Mouse (Mus musculus) thymus, adult 2 months (tissue): ENCODE measurements around the gene Hoxc4. TPM values are rescaled to one million over a fixed set of nuclear protein-coding genes. Genes with fewer than 3 reads are reported as not detected.

Experiments
- DNase-seq: peaks from one replicate; pipeline ENCODE4 v3.0.0; 2021
- H3K27ac ChIP-seq: fragments of 200-500 bp; 2 replicates; pipeline ENCODE4 v1.5.1; 2012; ENCODE audit warnings: low read length, control low read depth; ENCODE audit not compliant: control insufficient read depth, insufficient read depth
- H3K27me3 ChIP-seq: fragments of 200-500 bp; 2 replicates; pipeline ENCODE4 v1.6.1; 2012; ENCODE audit warnings: mild to moderate bottlenecking, low read length, moderate library complexity, mixed read lengths; ENCODE audit not compliant: control insufficient read depth, insufficient read depth
- H3K36me3 ChIP-seq: fragments of 200-500 bp; 2 replicates; pipeline ENCODE4 v1.6.1; 2012; ENCODE audit warnings: mild to moderate bottlenecking, low read length, moderate library complexity; ENCODE audit not compliant: control insufficient read depth, insufficient read depth
- H3K4me1 ChIP-seq: fragments of 200-500 bp; replicated peaks from 2 replicates; pipeline ENCODE4 v1.6.1; 2012; ENCODE audit warnings: low read length; ENCODE audit not compliant: control insufficient read depth, insufficient read depth
- H3K4me3 ChIP-seq: fragments of 200-500 bp; 2 replicates; pipeline ENCODE4 v1.5.1; 2012; ENCODE audit warnings: mild to moderate bottlenecking, low read length, control low read depth, moderate library complexity; ENCODE audit not compliant: control insufficient read depth, insufficient read depth
- CTCF ChIP-seq: fragments of 200-500 bp; IDR thresholded peaks from 2 replicates; pipeline ENCODE4 v1.5.1; 2012; ENCODE audit warnings: mild to moderate bottlenecking, control low read depth, low read length, moderate library complexity, borderline replicate concordance; ENCODE audit not compliant: control insufficient read depth, poor library complexity, insufficient read depth; ENCODE audit errors: extremely low read depth
- POLR2A ChIP-seq: fragments of 200-500 bp; IDR thresholded peaks from 2 replicates; pipeline ENCODE4 v1.6.1; 2012; ENCODE audit warnings: mild to moderate bottlenecking, low read length, control low read depth, moderate library complexity; ENCODE audit not compliant: control insufficient read depth, poor library complexity, insufficient read depth; ENCODE audit errors: extremely low read depth
- WGBS: fragments of 180-500 bp; shearing (Covaris S2); methylation state at CpG from one replicate; pipeline ENCODE4 v1.1.7; 2018; 5-methylcytosine and 5-hydroxymethylcytosine counted together
- polyA plus RNA-seq: library from polyadenylated mRNA; depleted of rRNA; stranded (reverse); fragments of >200 nt; gene quantifications from 2 replicates; pipeline ENCODE4 v1.2.3, GENCODE M21; 2012; rRNA removed

Hoxc4 gene
- 0.19 and 0.22 TPM in 2 replicates for polyA plus RNA-seq

DNA sequence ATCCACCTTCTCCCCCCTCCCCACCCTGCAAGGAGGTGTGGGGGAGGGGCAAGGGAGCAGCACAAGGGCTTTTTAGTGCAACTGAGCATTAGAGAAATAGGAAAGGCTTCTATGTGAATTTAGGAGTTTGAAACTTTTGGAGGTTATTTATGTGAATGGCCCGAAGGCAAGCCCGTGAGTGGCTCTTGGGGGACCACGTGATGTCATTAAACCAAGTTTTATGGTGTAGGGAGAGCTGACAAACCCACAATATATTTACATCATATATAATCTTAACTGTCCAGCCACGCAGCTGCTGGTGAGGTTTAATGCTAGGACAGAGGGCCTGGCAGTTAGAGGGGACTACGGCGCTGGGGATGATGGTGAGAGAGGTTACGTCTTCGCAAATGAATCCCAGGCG, at the start of gene Hoxc4:
TSS of gene Hoxc4 (plus strand) at position 299 of the 400 bp plus-strand sequence.
- no peak within 1 kb of the TSS for H3K27ac ChIP-seq
- no peaks in the 10 kb centered on the region for H3K36me3 ChIP-seq
- 83% methylated on average over 9 of the region's 9 CpGs for WGBS
- H3K27me3 ChIP-seq = peaks cover 23% of the 10 kb centered on the region
- no peak for DNase-seq
- H3K4me1 ChIP-seq = no peaks in the 10 kb centered on the region
- no peak for TF ChIP-seq CTCF
- no peak within 1 kb of the TSS for H3K4me3 ChIP-seq

DNA sequence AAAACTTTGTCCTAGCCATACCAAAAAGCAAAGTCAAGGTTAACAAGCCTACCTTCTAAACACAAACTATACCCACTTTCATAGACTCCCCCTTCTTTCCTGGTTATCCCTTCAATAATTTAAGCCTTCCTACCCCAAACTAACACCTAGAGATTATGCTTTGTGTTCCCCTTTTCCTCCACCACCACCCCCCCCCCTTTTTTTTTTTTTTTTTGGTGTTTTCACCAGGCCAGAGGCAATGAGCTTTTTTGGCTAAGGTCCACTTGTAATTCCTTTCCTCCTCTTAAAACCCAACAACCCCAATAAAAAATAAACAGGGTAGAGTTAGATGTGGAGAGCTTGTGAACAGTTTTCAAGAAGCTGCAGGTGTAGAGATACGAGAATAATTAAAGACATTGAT, 49.4 kb upstream of the Hoxc4 start:
- H3K4me1 ChIP-seq = no peaks in the 10 kb centered on the region
- no peak for TF ChIP-seq CTCF
- no peak for TF ChIP-seq POLR2A
- 59% methylated on average over 1 of the region's 1 CpGs for WGBS
- H3K36me3 ChIP-seq = no peaks in the 10 kb centered on the region
- no peak overlapping the region for H3K27ac ChIP-seq
- H3K27me3 ChIP-seq = peaks cover 26% of the 10 kb centered on the region
- DNase-seq = no peak
- H3K4me3 ChIP-seq = no peak overlapping the region

DNA sequence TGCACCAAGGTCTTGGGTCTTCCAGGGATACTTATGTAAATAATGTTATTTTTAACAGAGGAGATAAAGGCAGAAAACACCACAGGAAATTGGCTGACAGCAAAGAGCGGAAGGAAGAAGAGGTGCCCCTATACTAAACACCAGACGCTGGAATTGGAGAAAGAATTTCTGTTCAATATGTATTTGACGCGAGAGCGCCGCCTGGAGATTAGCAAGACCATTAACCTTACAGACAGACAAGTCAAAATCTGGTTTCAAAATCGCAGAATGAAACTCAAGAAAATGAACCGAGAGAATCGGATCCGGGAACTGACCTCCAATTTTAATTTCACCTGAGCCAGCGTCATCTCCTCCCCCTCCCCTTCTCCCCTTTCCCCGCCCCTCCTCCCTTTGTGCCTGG, 48.0 kb upstream of the Hoxc4 start:
- H3K27me3 ChIP-seq = peaks cover 24% of the 10 kb centered on the region
- no peak for DNase-seq
- H3K27ac ChIP-seq = no peak overlapping the region
- no peaks in the 10 kb centered on the region for H3K36me3 ChIP-seq
- H3K4me1 ChIP-seq = no peaks in the 10 kb centered on the region
- WGBS = 3% methylated on average over 12 of the region's 12 CpGs
- TF ChIP-seq POLR2A = no peak
- TF ChIP-seq CTCF = no peak
- no peak overlapping the region for H3K4me3 ChIP-seq

DNA sequence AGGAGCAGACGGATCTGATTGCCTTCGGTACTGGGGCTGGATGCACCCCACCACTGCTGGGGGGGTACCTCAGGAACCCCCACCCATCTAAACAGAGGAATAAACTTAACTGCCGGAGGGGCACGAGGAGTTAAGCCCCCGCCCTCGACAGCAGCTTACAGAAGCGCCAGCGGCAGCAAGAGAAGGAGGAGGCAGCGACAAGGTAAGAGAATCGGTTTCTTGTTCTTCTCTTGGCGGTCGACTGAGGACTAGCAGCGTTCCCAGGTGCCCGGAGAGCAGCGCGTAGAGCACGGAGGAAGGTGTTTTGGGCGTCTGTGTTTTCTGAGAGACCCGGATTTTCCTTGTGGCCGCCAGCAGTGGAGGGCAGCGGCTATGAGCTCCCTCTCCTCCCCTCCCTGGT, 46.5 kb upstream of the Hoxc4 start:
- Histone ChIP-seq H3K27me3 (peaks cover 26% of the 10 kb centered on the region), H3K4me3 (no peak overlapping the region)

DNA sequence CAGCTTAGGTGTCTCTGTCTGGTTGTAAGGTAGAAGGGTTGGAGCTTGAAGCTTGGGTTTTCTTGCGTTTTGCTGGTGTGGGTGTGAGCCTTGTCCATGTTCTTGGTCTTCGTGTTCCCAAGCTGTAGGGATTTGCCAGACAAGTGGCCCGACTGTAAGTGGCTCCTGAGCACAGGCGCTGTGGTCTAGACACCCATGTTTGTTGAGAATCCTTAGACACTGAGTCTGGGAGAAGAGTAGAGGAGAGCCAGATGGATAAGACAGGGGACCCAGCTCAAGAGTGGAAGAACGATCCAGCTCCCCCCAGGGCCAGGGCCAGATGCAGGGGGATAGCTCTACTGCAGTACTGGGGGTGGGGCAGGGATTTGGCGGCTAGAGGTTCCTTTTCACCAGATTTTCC, 46.0 kb upstream of the Hoxc4 start:
- Histone ChIP-seq H3K27ac (no peak overlapping the region), H3K27me3 (peaks cover 27% of the 10 kb centered on the region), H3K4me3 (no peak overlapping the region), H3K4me1 (no peaks in the 10 kb centered on the region), H3K36me3 (no peaks in the 10 kb centered on the region)
- TF ChIP-seq POLR2A = no peak
- WGBS = 8% methylated on average over 6 of the region's 6 CpGs
- no peak for DNase-seq

More for the DNA sequence above, 46.5 kb upstream of the Hoxc4 start:
- DNase-seq = no peak
- Histone ChIP-seq H3K27ac (no peak overlapping the region), H3K36me3 (no peaks in the 10 kb centered on the region), H3K4me1 (no peaks in the 10 kb centered on the region)
- WGBS = 3% methylated on average over 21 of the region's 21 CpGs
- TF ChIP-seq POLR2A = no peak
- TF ChIP-seq CTCF = no peak

DNA sequence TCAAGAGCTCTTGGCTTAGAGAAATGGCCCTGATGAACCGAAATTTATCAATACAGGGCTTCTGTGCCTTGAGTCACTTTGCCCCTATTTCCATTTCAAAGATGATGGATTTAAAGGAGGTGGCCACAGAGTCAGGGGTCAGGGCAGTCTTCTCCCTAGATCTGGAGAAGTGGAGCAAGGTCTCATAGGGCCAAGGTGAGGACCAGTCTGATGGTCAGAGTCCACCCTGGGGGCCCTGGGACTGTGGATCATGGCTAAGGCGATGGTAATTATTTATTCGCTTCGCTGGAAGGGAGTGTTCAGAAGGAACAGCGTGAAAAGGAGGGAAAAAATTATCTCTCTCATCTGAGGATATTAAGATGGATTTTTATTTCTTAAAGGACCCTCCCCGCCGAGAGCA, 43.7 kb upstream of the Hoxc4 start:
- Histone ChIP-seq H3K27me3 (peaks cover 32% of the 10 kb centered on the region), H3K36me3 (no peaks in the 10 kb centered on the region), H3K4me1 (no peaks in the 10 kb centered on the region), H3K4me3 (no peak overlapping the region), H3K27ac (no peak overlapping the region)
- WGBS = 24% methylated on average over 7 of the region's 7 CpGs
- no peak for TF ChIP-seq CTCF
- no peak for TF ChIP-seq POLR2A
- DNase-seq = no peak

DNA sequence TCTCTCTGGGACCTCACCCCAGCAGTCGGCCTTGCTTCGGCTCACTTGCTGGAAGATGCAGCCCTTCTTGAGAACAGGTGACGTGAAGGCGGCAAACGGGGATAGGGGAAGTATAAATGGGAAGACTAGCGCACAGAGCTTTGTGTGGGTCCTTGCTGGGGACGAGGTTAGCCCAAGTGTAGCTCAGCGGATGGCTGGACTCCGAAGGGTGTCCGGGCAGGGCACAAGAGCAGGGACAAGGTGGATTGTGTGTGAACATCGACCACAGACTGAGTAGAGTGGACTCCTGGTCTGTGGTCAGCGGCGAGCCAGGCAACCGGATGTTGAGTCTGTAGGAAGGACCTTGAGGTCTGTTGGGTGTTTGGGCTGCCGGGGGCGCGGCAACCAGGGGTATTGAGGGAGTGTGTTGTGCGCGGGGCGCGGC, 43.0 kb upstream of the Hoxc4 start:
- DNase-seq = no peak
- Histone ChIP-seq H3K4me1 (no peaks in the 10 kb centered on the region), H3K27me3 (peaks cover 32% of the 10 kb centered on the region), H3K27ac (no peak overlapping the region), H3K4me3 (no peak overlapping the region), H3K36me3 (no peaks in the 10 kb centered on the region)
- no peak for TF ChIP-seq POLR2A
- TF ChIP-seq CTCF = no peak
- WGBS = 6% methylated on average over 21 of the region's 21 CpGs
